Mouse (Mus musculus) CH12.LX (cell line): Measurements from ENCODE around the gene Bsn. TPM values are rescaled to one million over a fixed set of nuclear protein-coding genes. Genes with fewer than 3 reads are reported as not detected.
A peak's percentile ranks its signal among the peaks of the same experiment; 100 is the strongest.

Source experiments
- DNase-seq: peaks from one replicate; pipeline ENCODE4 v3.0.0-alpha.2; 2013; ENCODE audit errors: extremely low read depth
- H3K27ac ChIP-seq: 2 replicates; pipeline ENCODE4 v1.5.1; 2012; ENCODE audit warnings: low read depth, mild to moderate bottlenecking, control low read depth, moderate library complexity; ENCODE audit not compliant: insufficient read depth
- H3K27me3 ChIP-seq: replicated peaks from 2 replicates; pipeline ENCODE3; 2012; ENCODE audit warnings: inconsistent platforms
- H3K36me3 ChIP-seq, 2 experiments: replicated peaks in 1 of 2; 2 replicates each; pipeline versions ENCODE3 to v1.6.1; 2012; ENCODE audit warnings: inconsistent platforms in 1 of 2, low read length in 1 of 2, mild to moderate bottlenecking in 1 of 2, mixed read lengths in 1 of 2, moderate library complexity in 1 of 2; ENCODE audit not compliant: control insufficient read depth in 1 of 2, insufficient read depth in 1 of 2
- H3K4me1 ChIP-seq, 2 experiments: 2 replicates each; pipeline ENCODE4 v1.6.1; 2012; ENCODE audit warnings: inconsistent platforms in 1 of 2, moderate library complexity in 1 of 2; ENCODE audit not compliant: insufficient read depth in 2 of 2, control insufficient read depth in 1 of 2
- H3K4me2 ChIP-seq: 2 replicates; pipeline ENCODE4 v1.6.1; 2012; ENCODE audit warnings: low read depth, mild to moderate bottlenecking, control low read depth; ENCODE audit not compliant: poor library complexity, insufficient read depth, severe bottlenecking
- H3K4me3 ChIP-seq, 3 experiments: fragments of 150-350 bp in 1 of 3; sonication (generic) in 1 of 3; replicated peaks in 1 of 3; 2 replicates each; pipeline versions ENCODE3 to v1.5.1; 2011 to 2012; ENCODE audit warnings: low read depth in 2 of 3, low read length in 2 of 3, mild to moderate bottlenecking in 2 of 3, moderate library complexity in 2 of 3, control low read depth in 1 of 3, improper control_type of control experiment in 1 of 3, inconsistent platforms in 1 of 3, mixed read lengths in 1 of 3; ENCODE audit not compliant: poor library complexity in 1 of 3
- H3K79me2 ChIP-seq: replicated peaks from 2 replicates; pipeline ENCODE4 v1.6.1; 2012; ENCODE audit warnings: mild to moderate bottlenecking, moderate library complexity; ENCODE audit not compliant: control insufficient read depth, poor library complexity, insufficient read depth, severe bottlenecking; ENCODE audit errors: extremely low read depth
- H3K9ac ChIP-seq: 2 replicates; pipeline ENCODE4 v1.6.1; 2012; ENCODE audit warnings: low read depth, mild to moderate bottlenecking, control low read depth, moderate library complexity; ENCODE audit not compliant: insufficient read depth
- H3K9me3 ChIP-seq: replicated peaks from 2 replicates; pipeline ENCODE3; 2012; ENCODE audit warnings: low read length, inconsistent platforms, mixed read lengths
- BHLHE40 ChIP-seq: IDR thresholded peaks from 2 replicates; pipeline ENCODE4 v1.6.1; 2011; ENCODE audit warnings: mild to moderate bottlenecking, low read depth, low read length, improper control_type of control experiment
- CHD1 ChIP-seq: IDR thresholded peaks from 2 replicates; pipeline ENCODE4 v1.6.1; 2012; ENCODE audit warnings: low read depth, low read length, improper control_type of control experiment, inconsistent platforms
- CHD2 ChIP-seq: IDR thresholded peaks from 2 replicates; pipeline ENCODE4 v1.6.1; 2011; ENCODE audit warnings: low read length, improper control_type of control experiment
- CTCF ChIP-seq, 2 experiments: IDR thresholded peaks in 1 of 2; conservative IDR thresholded peaks in 1 of 2; 2 replicates each; pipeline ENCODE4 v1.5.1; 2011 to 2012; ENCODE audit warnings: low read depth in 2 of 2, low read length in 2 of 2, improper control_type of control experiment in 1 of 2, inconsistent platforms in 1 of 2, mild to moderate bottlenecking in 1 of 2, moderate library complexity in 1 of 2
- E2F4 ChIP-seq: IDR thresholded peaks from 2 replicates; pipeline ENCODE4 v1.6.1; 2011; ENCODE audit warnings: low read depth, low read length, improper control_type of control experiment; ENCODE audit not compliant: insufficient replicate concordance
- ELF1 ChIP-seq: IDR thresholded peaks from 2 replicates; pipeline ENCODE4 v1.6.1; 2014; ENCODE audit warnings: low read depth, mild to moderate bottlenecking, inconsistent platforms, low read length, improper control_type of control experiment
- EP300 ChIP-seq: IDR thresholded peaks from 2 replicates; pipeline ENCODE4 v1.6.1; 2011; ENCODE audit warnings: low read length, improper control_type of control experiment
- ETS1 ChIP-seq: conservative IDR thresholded peaks from 2 replicates; pipeline ENCODE4 v1.6.1; 2012; ENCODE audit warnings: low read depth, mild to moderate bottlenecking, inconsistent platforms, low read length, improper control_type of control experiment, moderate library complexity
- HCFC1 ChIP-seq: IDR thresholded peaks from 2 replicates; pipeline ENCODE4 v1.6.1; 2012; ENCODE audit warnings: low read depth, mild to moderate bottlenecking, inconsistent platforms, low read length, improper control_type of control experiment
- IRF4 ChIP-seq: IDR thresholded peaks from 2 replicates; pipeline ENCODE4 v1.6.1; 2014; ENCODE audit warnings: low read depth, mild to moderate bottlenecking, inconsistent platforms, low read length, improper control_type of control experiment
- JUN ChIP-seq: IDR thresholded peaks from 2 replicates; pipeline ENCODE4 v1.6.1; 2011; ENCODE audit warnings: low read depth, mild to moderate bottlenecking, low read length, improper control_type of control experiment, moderate library complexity; ENCODE audit not compliant: insufficient read depth
- KAT2A ChIP-seq: IDR thresholded peaks from 2 replicates; pipeline ENCODE4 v1.6.1; 2012; ENCODE audit warnings: low read length, improper control_type of control experiment, inconsistent platforms; ENCODE audit not compliant: insufficient replicate concordance
- MAX ChIP-seq: IDR thresholded peaks from 2 replicates; pipeline ENCODE4 v1.6.1; 2011; ENCODE audit warnings: low read length, improper control_type of control experiment
- MAZ ChIP-seq: IDR thresholded peaks from 2 replicates; pipeline ENCODE4 v1.6.1; 2012; ENCODE audit warnings: low read depth, mild to moderate bottlenecking, inconsistent platforms, low read length, improper control_type of control experiment, moderate library complexity
- MEF2A ChIP-seq: IDR thresholded peaks from 2 replicates; pipeline ENCODE4 v1.6.1; 2014; ENCODE audit warnings: low read depth, mild to moderate bottlenecking, inconsistent platforms, low read length, improper control_type of control experiment, borderline replicate concordance
- MXI1 ChIP-seq: IDR thresholded peaks from 2 replicates; pipeline ENCODE4 v1.6.1; 2011; ENCODE audit warnings: mild to moderate bottlenecking, low read depth, low read length, improper control_type of control experiment
- MYC ChIP-seq: IDR thresholded peaks from 2 replicates; pipeline ENCODE4 v1.6.1; 2011; ENCODE audit warnings: low read depth, mild to moderate bottlenecking, improper control_type of control experiment, low read length
- NELFE ChIP-seq: IDR thresholded peaks from 2 replicates; pipeline ENCODE4 v1.6.1; 2011; ENCODE audit warnings: low read depth, low read length, improper control_type of control experiment
- NRF1 ChIP-seq: IDR thresholded peaks from 2 replicates; pipeline ENCODE4 v1.6.1; 2014; ENCODE audit warnings: low read depth, mild to moderate bottlenecking, inconsistent platforms, low read length, improper control_type of control experiment, moderate library complexity
- PAX5 ChIP-seq: IDR thresholded peaks from 2 replicates; pipeline ENCODE4 v1.6.1; 2012; ENCODE audit warnings: low read length, inconsistent platforms, mixed read lengths
- POLR2A ChIP-seq: IDR thresholded peaks from 2 replicates; pipeline ENCODE4 v1.6.1; 2011; ENCODE audit warnings: low read depth, mild to moderate bottlenecking, improper control_type of control experiment, low read length
- POLR2AphosphoS2 ChIP-seq: IDR thresholded peaks from 2 replicates; pipeline ENCODE4 v1.6.1; 2011; ENCODE audit warnings: low read depth, low read length, improper control_type of control experiment
- RAD21 ChIP-seq: IDR thresholded peaks from 2 replicates; pipeline ENCODE4 v1.6.1; 2011; ENCODE audit warnings: low read depth, mild to moderate bottlenecking, low read length, improper control_type of control experiment, moderate library complexity
- RCOR1 ChIP-seq: conservative IDR thresholded peaks from 2 replicates; pipeline ENCODE4 v1.6.1; 2012; ENCODE audit warnings: low read depth, mild to moderate bottlenecking, inconsistent platforms, low read length, improper control_type of control experiment
- SIN3A ChIP-seq: IDR thresholded peaks from 2 replicates; pipeline ENCODE4 v1.6.1; 2012; ENCODE audit warnings: low read length, improper control_type of control experiment, inconsistent platforms
- TCF12 ChIP-seq: IDR thresholded peaks from 2 replicates; pipeline ENCODE4 v1.6.1; 2014; ENCODE audit warnings: low read depth, mild to moderate bottlenecking, inconsistent platforms, low read length, improper control_type of control experiment
- UBTF ChIP-seq: IDR thresholded peaks from 2 replicates; pipeline ENCODE4 v1.6.1; 2012; ENCODE audit warnings: low read depth, mild to moderate bottlenecking, inconsistent platforms, low read length, improper control_type of control experiment, moderate library complexity
- USF1 ChIP-seq: IDR thresholded peaks from 2 replicates; pipeline ENCODE4 v1.6.1; 2014; ENCODE audit warnings: low read depth, mild to moderate bottlenecking, inconsistent platforms, low read length, improper control_type of control experiment
- USF2 ChIP-seq: conservative IDR thresholded peaks from 2 replicates; pipeline ENCODE4 v1.6.1; 2011; ENCODE audit warnings: low read depth, low read length, improper control_type of control experiment
- ZC3H11A ChIP-seq: IDR thresholded peaks from 2 replicates; pipeline ENCODE4 v1.6.1; 2012; ENCODE audit warnings: low read depth, mild to moderate bottlenecking, inconsistent platforms, low read length, improper control_type of control experiment
- ZMIZ1 ChIP-seq: IDR thresholded peaks from 2 replicates; pipeline ENCODE4 v1.6.1; 2012; ENCODE audit warnings: low read depth, mild to moderate bottlenecking, inconsistent platforms, low read length, improper control_type of control experiment
- ZNF384 ChIP-seq: IDR thresholded peaks from 2 replicates; pipeline ENCODE4 v1.6.1; 2012; ENCODE audit warnings: low read depth, low read length, improper control_type of control experiment, inconsistent platforms
- dilution Hi-C: fragments of 300-500 bp; cut with MboI; formaldehyde crosslinking; loops from 2 replicates; pipeline ENCODE4 v1.14.3; 2020; ENCODE audit warnings: low sequenced_read_pairs; ENCODE audit not compliant: extremely low pct_unique_long_range_greater_than_20kb, extremely low pct_ligation_motif_present
- in situ Hi-C: fragments of 300-500 bp; cut with MboI; formaldehyde crosslinking; loops from 3 replicates; pipeline ENCODE4 v1.14.3; 2019; ENCODE audit warnings: low sequenced_read_pairs, low pct_ligation_motif_present, low pct_unique_long_range_greater_than_20kb, mixed read lengths
- polyA plus RNA-seq: library from polyadenylated mRNA; unstranded; fragments of >175 nt; gene quantifications from 2 replicates; pipeline ENCODE4 v1.2.1, GENCODE M21; 2012; ENCODE audit warnings: low read depth; ENCODE audit not compliant: insufficient read length
- total RNA-seq, 2 experiments: library from RNA; depleted of rRNA; stranded (reverse); fragments of 300-350 nt in 1 of 2; fragments of >200 nt in 1 of 2; gene quantifications; 2 replicates each; pipeline ENCODE4 v1.2.3; 2012 to 2014

Gene Bsn
- total and polyA plus RNA-seq, 3 experiments: 3.6 to 7.8 (median 4.4) TPM

DNA sequence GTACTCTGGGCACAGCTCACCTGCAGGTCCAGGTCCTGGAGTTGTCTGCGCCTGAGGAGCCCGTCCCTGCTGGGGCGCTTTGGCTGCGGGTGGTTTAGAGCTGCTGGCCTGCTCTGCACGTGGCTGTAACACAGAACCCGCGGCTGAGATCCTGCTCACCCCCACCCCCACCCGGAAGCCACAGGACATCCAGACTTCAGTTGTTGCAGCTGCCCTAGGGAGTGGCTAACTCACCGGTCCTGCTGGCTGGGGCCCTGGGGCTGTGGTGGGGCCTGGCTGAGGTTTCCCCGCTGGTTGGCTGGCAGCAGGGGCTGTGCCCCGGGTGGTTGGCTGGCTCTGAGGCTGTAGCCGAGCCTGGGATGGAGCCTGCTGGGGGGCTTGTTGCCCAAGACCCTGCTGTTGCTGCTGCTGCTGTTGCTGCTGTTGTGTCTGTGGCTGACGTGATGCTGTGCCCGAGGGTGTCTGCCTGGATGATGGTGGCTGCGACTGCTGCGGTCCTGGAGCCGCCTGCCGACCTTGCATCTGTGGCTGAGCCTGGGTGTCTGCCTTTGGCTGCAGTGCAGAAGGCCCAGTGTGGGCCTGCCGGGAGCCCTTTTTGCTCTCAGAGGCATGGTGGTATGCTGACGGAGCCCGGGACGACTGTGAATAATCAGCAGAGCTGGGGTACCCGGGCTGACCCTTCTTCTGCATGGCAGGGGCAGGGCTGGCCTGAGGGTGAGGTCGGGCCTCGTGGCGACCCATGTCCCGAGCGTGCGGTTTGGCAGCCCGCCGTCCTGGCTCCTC, 85.2 kb downstream of the Bsn start:
- Histone ChIP-seq H3K4me1 (peaks cover 11 to 47% of the 10 kb centered on the region in 2 experiments), H3K36me3 (peaks cover 16 to 66% of the 10 kb centered on the region in 2 experiments), H3K79me2 (peaks cover 5% of the 10 kb centered on the region), H3K27ac (peak overlapping the region; percentile 51), H3K9me3 (no peaks in the 10 kb centered on the region), H3K4me2 (peak overlapping the region; percentile 76), H3K9ac (peak overlapping the region; percentile 57), H3K4me3 (peak overlapping the region; percentile 68 to 80 (median 79)), H3K27me3 (no peaks in the 10 kb centered on the region)
- peak; percentile 88 for DNase-seq
- TF ChIP-seq ZMIZ1 (peak; percentile 81), USF1 (peak; percentile 26; the same call in 1 of the 2 replicates), MXI1 (peak; percentile 99), ZC3H11A (no peak), KAT2A (0 out of 2 replicates have a peak, but pooled peaks have one; percentile 59), POLR2AphosphoS2 (no peak; the same call in 1 of the 2 replicates), BHLHE40 (peak; percentile 96), MYC (peak; percentile 99), NRF1 (no peak), CTCF (conservative IDR thresholded peaks at IDR 0.05 in 1 of 2, IDR thresholded peaks at IDR 0.05 in 1 of 2; ENCODE audit: low read depth in 2 of 2, low read length in 2 of 2) (no peak), UBTF (peak; percentile 94; the same call in 1 of the 2 replicates), USF2 (no peak), ELF1 (peak; percentile 96), ETS1 (peak; percentile 76), HCFC1 (peak; percentile 69), RAD21 (no peak; the same call in 1 of the 2 replicates), TCF12 (peak; percentile 93), ZNF384 (no peak), PAX5 (no peak), CHD2 (peak; percentile 92), POLR2A (peak; percentile 79), JUN (no peak), MAZ (peak; percentile 83), CHD1 (0 out of 2 replicates have a peak, but pooled peaks have one; percentile 37), E2F4 (no peak), MAX (peak; percentile 99), MEF2A (peak; percentile 46; the same call in 1 of the 2 replicates), RCOR1 (peak; percentile 81), NELFE (peak; percentile 72), SIN3A (peak; percentile 98), EP300 (peak; percentile 52; the same call in 1 of the 2 replicates), IRF4 (peak; percentile 77; the same call in 1 of the 2 replicates)
- dilution Hi-C loops: no loop called here
- in situ Hi-C loops: loop anchor here (10.0 kb wide), 1 partner anchor 180 kb away; no protein-coding TSS in a partner anchor
